16 mouse cellular contexts compared by ENCODE assay signal in genomic region chr1:132306808-132307207, GRCm38 (mm10). TPM values are rescaled to one million over a fixed set of nuclear protein-coding genes. Genes with fewer than 3 reads are reported as not detected.
DNase-seq lines count a peak whose midpoint lies in the region; ATAC-seq and TF ChIP-seq lines count a peak whose summit lies in the region.
"Had no signal": no experiment of that assay in that cellular context is flagged by ENCODE, and none has a peak within 500 bp of the region (broad histone marks: within the 10 kb centered on the region; RNA-seq: fewer than 3 reads in every experiment).

No protein-coding gene starts in this region.

- H3K9me3 ChIP-seq in intestine, embryonic 14.5 days (ENCODE audit: control insufficient read depth, low read length), result no peaks in the 10 kb centered on the region
- no peaks in the 10 kb centered on the region for H3K9me3 ChIP-seq in intestine, postnatal 0 days (ENCODE audit: control insufficient read depth)
- H3K9me3 ChIP-seq in midbrain, embryonic 10.5 days (replicated peaks), result no peaks in the 10 kb centered on the region
- H3K9me3 ChIP-seq in midbrain, embryonic 13.5 days, result no peaks in the 10 kb centered on the region
- H3K9me3 ChIP-seq in embryonic facial prominence, embryonic 13.5 days, result no peaks in the 10 kb centered on the region
- H3K9me3 ChIP-seq: heart, embryonic 12.5 days; lung, embryonic 15.5 days; neural tube, embryonic 12.5 days had no signal

- peak; percentile 63 for DNase-seq in intestine, embryonic 14.5 days (ENCODE audit: low spot score)
- no peak for DNase-seq in midbrain, embryonic 10.5 days (ENCODE audit: low spot score)
- DNase-seq in left cerebral cortex, postnatal 14 days (ENCODE audit: low spot score in 2 of 2), result no peak
- DNase-seq: cerebellum, adult 11-12 months had no signal

- no peak overlapping the region for H3ac ChIP-seq in myocyte (ENCODE audit: control insufficient read depth, insufficient read length)

- 19% methylated on average over 4 of the region's 4 CpGs for WGBS in intestine, embryonic 14.5 days
- 16% methylated on average over 4 of the region's 4 CpGs for WGBS in intestine, postnatal 0 days
- WGBS in midbrain, embryonic 10.5 days, result 20% methylated on average over 4 of the region's 4 CpGs
- 23% methylated on average over 4 of the region's 4 CpGs for WGBS in midbrain, embryonic 13.5 days
- WGBS in embryonic facial prominence, embryonic 13.5 days, result 15% methylated on average over 4 of the region's 4 CpGs

- H3K27me3 ChIP-seq in intestine, embryonic 14.5 days (replicated peaks; ENCODE audit: control insufficient read depth, insufficient read depth, low read length), result 0 out of 2 replicates have a peak, but pooled peaks cover 3% of the 10 kb centered on the region
- no peaks in the 10 kb centered on the region for H3K27me3 ChIP-seq in intestine, postnatal 0 days (replicated peaks; ENCODE audit: control insufficient read depth, insufficient read depth, low read length)
- H3K27me3 ChIP-seq in midbrain, embryonic 10.5 days (ENCODE audit: low read depth, poor library complexity, severe bottlenecking), result peaks cover 28% of the 10 kb centered on the region; the same call in 1 of the 2 replicates
- peaks cover 8% of the 10 kb centered on the region; the same call in 1 of the 2 replicates for H3K27me3 ChIP-seq in midbrain, embryonic 13.5 days
- H3K27me3 ChIP-seq in embryonic facial prominence, embryonic 13.5 days, result peaks cover 21% of the 10 kb centered on the region
- no peaks in the 10 kb centered on the region for H3K27me3 ChIP-seq in myocyte (ENCODE audit: control insufficient read depth, insufficient read depth, insufficient read length)
- H3K27me3 ChIP-seq: neural tube, embryonic 12.5 days had no signal

- peak; percentile 5 for TF ChIP-seq POLR2A in myocyte (IDR thresholded peaks at IDR 0.05; ENCODE audit: insufficient read length, low read depth)

- H3K4me2 ChIP-seq in intestine, embryonic 14.5 days (ENCODE audit: low read length), result no peak overlapping the region
- H3K4me2 ChIP-seq in intestine, postnatal 0 days (replicated peaks; ENCODE audit: low read depth), result no peak overlapping the region
- H3K4me2 ChIP-seq in midbrain, embryonic 13.5 days (replicated peaks), result no peak overlapping the region
- no peak overlapping the region for H3K4me2 ChIP-seq in embryonic facial prominence, embryonic 13.5 days
- H3K4me2 ChIP-seq in myocyte (ENCODE audit: low read depth), result no peak overlapping the region
- H3K4me2 ChIP-seq: heart, embryonic 12.5 days; lung, embryonic 15.5 days; neural tube, embryonic 12.5 days had no signal

- TF ChIP-seq CTCF in intestine, postnatal 0 days (IDR thresholded peaks at IDR 0.05; ENCODE audit: low read depth), result no peak

- 0 out of 2 replicates have a peak, but pooled peaks cover 3% of the 10 kb centered on the region for H3K4me1 ChIP-seq in intestine, embryonic 14.5 days (replicated peaks; ENCODE audit: control insufficient read depth, insufficient read depth, low read length)
- H3K4me1 ChIP-seq in intestine, postnatal 0 days (replicated peaks; ENCODE audit: control insufficient read depth, insufficient read depth, low read length), result no peaks in the 10 kb centered on the region
- peaks cover 63% of the 10 kb centered on the region for H3K4me1 ChIP-seq in midbrain, embryonic 10.5 days
- peaks cover 21% of the 10 kb centered on the region for H3K4me1 ChIP-seq in midbrain, embryonic 13.5 days (replicated peaks)
- no peaks in the 10 kb centered on the region for H3K4me1 ChIP-seq in embryonic facial prominence, embryonic 13.5 days

- no peak overlapping the region for H3K9ac ChIP-seq in intestine, embryonic 14.5 days (ENCODE audit: low read length)
- no peak overlapping the region for H3K9ac ChIP-seq in intestine, postnatal 0 days (ENCODE audit: low read depth, low read length)
- no peak overlapping the region for H3K9ac ChIP-seq in midbrain, embryonic 13.5 days (replicated peaks)
- H3K9ac ChIP-seq in embryonic facial prominence, embryonic 13.5 days, result no peak overlapping the region
- H3K9ac ChIP-seq: heart, embryonic 12.5 days; lung, embryonic 15.5 days; neural tube, embryonic 12.5 days had no signal

- H3K27ac ChIP-seq in intestine, embryonic 14.5 days (ENCODE audit: low read depth), result no peak overlapping the region
- no peak overlapping the region for H3K27ac ChIP-seq in intestine, postnatal 0 days (ENCODE audit: low read depth, low read length)
- peak overlapping the region; percentile 10; the same call in 1 of the 2 replicates for H3K27ac ChIP-seq in midbrain, embryonic 10.5 days (replicated peaks)
- no peak overlapping the region for H3K27ac ChIP-seq in midbrain, embryonic 13.5 days
- no peak overlapping the region for H3K27ac ChIP-seq in embryonic facial prominence, embryonic 13.5 days
- H3K27ac ChIP-seq: hindbrain, postnatal 0 days; lung, embryonic 15.5 days; neural tube, embryonic 12.5 days had no signal

- H3K4me3 ChIP-seq in intestine, embryonic 14.5 days (ENCODE audit: low read depth, low read length), result no peak overlapping the region
- no peak overlapping the region for H3K4me3 ChIP-seq in intestine, postnatal 0 days (ENCODE audit: low read depth, low read length)
- no peak overlapping the region for H3K4me3 ChIP-seq in midbrain, embryonic 10.5 days
- H3K4me3 ChIP-seq in midbrain, embryonic 13.5 days (replicated peaks), result no peak overlapping the region
- no peak overlapping the region for H3K4me3 ChIP-seq in embryonic facial prominence, embryonic 13.5 days
- no peak overlapping the region for H3K4me3 ChIP-seq in myocyte
- H3K4me3 ChIP-seq: erythroblast, embryonic 14.5 days; heart, embryonic 12.5 days; lung, embryonic 15.5 days; neural tube, embryonic 12.5 days had no signal

- no peaks in the 10 kb centered on the region for H3K79me2 ChIP-seq in myocyte (ENCODE audit: control insufficient read depth, insufficient read depth)

- no peaks in the 10 kb centered on the region for H3K36me3 ChIP-seq in intestine, embryonic 14.5 days (ENCODE audit: control insufficient read depth, insufficient read depth, low read length)
- no peaks in the 10 kb centered on the region for H3K36me3 ChIP-seq in intestine, postnatal 0 days (ENCODE audit: control insufficient read depth, insufficient read depth)
- no peaks in the 10 kb centered on the region for H3K36me3 ChIP-seq in midbrain, embryonic 10.5 days
- no peaks in the 10 kb centered on the region for H3K36me3 ChIP-seq in midbrain, embryonic 13.5 days
- H3K36me3 ChIP-seq in embryonic facial prominence, embryonic 13.5 days, result no peaks in the 10 kb centered on the region
- no peaks in the 10 kb centered on the region for H3K36me3 ChIP-seq in myocyte (ENCODE audit: control insufficient read depth, insufficient read depth)
- H3K36me3 ChIP-seq: heart, embryonic 12.5 days; lung, embryonic 15.5 days; neural tube, embryonic 12.5 days had no signal

- intact Hi-C loops in left cerebral cortex, postnatal 14 days (cut with DNase I), result loop anchor here (5.0 to 10.0 kb wide), 2 partner anchors 92 to 150 kb away; no protein-coding TSS in a partner anchor

- ATAC-seq in intestine, embryonic 14.5 days (replicated peaks; ENCODE audit: low FRiP score, low TSS enrichment, low read depth), result no peak
- ATAC-seq in intestine, postnatal 0 days, result no peak
- no peak; the same call in 1 of the 2 replicates for ATAC-seq in midbrain, embryonic 13.5 days
- ATAC-seq in embryonic facial prominence, embryonic 13.5 days (ENCODE audit: insufficient number of reproducible peaks, insufficient read depth, low FRiP score, low TSS enrichment, low read depth), result 0 out of 2 replicates have a peak, but pooled peaks have one; percentile 32
- ATAC-seq in granulocyte monocyte progenitor cell, adult 5-6 weeks (replicated peaks; ENCODE audit: poor library complexity, severe bottlenecking), result no peak
- ATAC-seq: hindbrain, postnatal 0 days had no signal

TF ChIP-seq in myocyte, 11 proteins besides CTCF, POLR2A, EP300 and RAD21:
- peak; percentile 74 for TF ChIP-seq POLR2AphosphoS2 (IDR thresholded peaks at IDR 0.05; ENCODE audit: insufficient read length, low read depth)
- no peak for TF ChIP-seq USF1 (IDR thresholded peaks at IDR 0.05; ENCODE audit: low read depth)
- TF ChIP-seq REST (IDR thresholded peaks at IDR 0.05; ENCODE audit: insufficient read depth, insufficient read length), result peak; percentile 77

RNA-seq across cellular contexts. Expression of gene Klhdc8a, which starts 8.4 kb away (rescaled TPM):
- polyA plus RNA-seq in intestine, embryonic 14.5 days (2014; fragmentation: Nextera tagmentation; extraction: Ambion mirVana), result 0.19 and 0.22 TPM in 2 replicates
- polyA plus RNA-seq in intestine, postnatal 0 days (2015; fragmentation: Nextera tagmentation; extraction: Ambion mirVana), result 0.46 and 0.51 TPM in 2 replicates
- 1.4 and 2.8 TPM in 2 replicates for polyA plus RNA-seq in midbrain, embryonic 10.5 days (2016; fragmentation: Nextera tagmentation; extraction: Ambion mirVana)
- polyA plus RNA-seq in midbrain, embryonic 13.5 days (2015; fragmentation: Nextera tagmentation; extraction: Ambion mirVana), result 6.3 and 6.7 TPM in 2 replicates
- polyA plus RNA-seq in embryonic facial prominence, embryonic 13.5 days (2015; fragmentation: Nextera tagmentation; extraction: Ambion mirVana), result 0.23 and 0.25 TPM in 2 replicates
- 12.4 TPM for polyA plus RNA-seq in myocyte (2012; fragmentation: generic; extraction: Trizol)
- total RNA-seq in left cerebral cortex, postnatal 14 days (2021), result 10 to 100 TPM; 13.1 to 16.8 TPM
- not detected in 2 replicates for total RNA-seq in granulocyte monocyte progenitor cell, adult 5-6 weeks (2014; fragmentation: Nextera tagmentation)
- total RNA-seq in granulocyte monocyte progenitor cell, adult 5-6 weeks (2017), result not detected in 2 replicates
- total RNA-seq: common myeloid progenitor, adult 5-6 weeks; megakaryocyte, adult 5-6 weeks had no signal
- polyA plus RNA-seq: erythroblast, embryonic 14.5 days had no signal

RNA-seq across cellular contexts. Expression of gene Nuak2, which starts 9.1 kb away (rescaled TPM):
- 2.1 and 4.4 TPM in 2 replicates for polyA plus RNA-seq in intestine, embryonic 14.5 days (2014; fragmentation: Nextera tagmentation; extraction: Ambion mirVana)
- polyA plus RNA-seq in intestine, postnatal 0 days (2015; fragmentation: Nextera tagmentation; extraction: Ambion mirVana), result 20.0 and 20.6 TPM in 2 replicates
- 87.1 and 101 TPM in 2 replicates for polyA plus RNA-seq in midbrain, embryonic 10.5 days (2016; fragmentation: Nextera tagmentation; extraction: Ambion mirVana)
- 53.5 and 56.3 TPM in 2 replicates for polyA plus RNA-seq in midbrain, embryonic 13.5 days (2015; fragmentation: Nextera tagmentation; extraction: Ambion mirVana)
- 2.2 and 4.4 TPM in 2 replicates for polyA plus RNA-seq in embryonic facial prominence, embryonic 13.5 days (2015; fragmentation: Nextera tagmentation; extraction: Ambion mirVana)
- 6.0 TPM for polyA plus RNA-seq in myocyte (2012; fragmentation: generic; extraction: Trizol)
- 1 to 10 TPM; 1.6 to 1.7 TPM for total RNA-seq in left cerebral cortex, postnatal 14 days (2021)
- total RNA-seq in granulocyte monocyte progenitor cell, adult 5-6 weeks (2014; fragmentation: Nextera tagmentation), result 37.2 and 40.4 TPM in 2 replicates
- total RNA-seq in granulocyte monocyte progenitor cell, adult 5-6 weeks (2017), result 19.3 and 21.7 TPM in 2 replicates
- polyA plus RNA-seq: erythroblast, embryonic 14.5 days had no signal
